Mouse (Mus musculus) G1E-ER4 (cell line): ENCODE results near the gene Slc5a7. TPM values are rescaled to one million over a fixed set of nuclear protein-coding genes. Genes with fewer than 3 reads are reported as not detected.

Experiments
- GATA1 ChIP-seq: IDR thresholded peaks from one replicate; pipeline ENCODE4 v1.8.0; 2012; ENCODE audit warnings: low read length, inconsistent platforms
- polyA plus RNA-seq: library from polyadenylated mRNA; stranded (reverse); fragments of >175 nt; gene quantifications from 2 replicates; pipeline ENCODE4 v1.2.3, GENCODE M21; 2012

The Slc5a7 gene
- not detected in 2 replicates for polyA plus RNA-seq

DNA sequence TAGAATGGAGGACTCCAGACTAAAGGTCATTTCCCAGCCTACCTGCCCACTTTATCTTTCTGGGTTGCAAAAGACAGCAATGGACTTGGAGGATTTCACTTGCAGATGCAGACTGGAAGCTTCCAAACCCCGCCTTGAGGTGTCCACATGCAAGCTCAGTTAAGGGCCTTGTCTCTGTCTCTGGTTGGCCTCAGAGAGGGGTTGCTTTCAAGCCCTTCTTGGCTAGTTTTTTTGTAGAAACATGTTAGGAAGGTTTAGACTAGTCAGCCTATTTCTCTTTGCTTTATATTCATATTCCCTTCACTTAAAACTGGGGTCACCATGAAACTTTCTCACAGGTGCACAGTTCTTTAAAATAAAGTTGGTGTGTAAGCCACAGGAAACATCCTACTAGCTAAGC lies at the start of gene Slc5a7:
TSS of gene Slc5a7 (minus strand) at position 101 of the 400 bp plus-strand sequence.
- TF ChIP-seq GATA1, result no peak

DNA sequence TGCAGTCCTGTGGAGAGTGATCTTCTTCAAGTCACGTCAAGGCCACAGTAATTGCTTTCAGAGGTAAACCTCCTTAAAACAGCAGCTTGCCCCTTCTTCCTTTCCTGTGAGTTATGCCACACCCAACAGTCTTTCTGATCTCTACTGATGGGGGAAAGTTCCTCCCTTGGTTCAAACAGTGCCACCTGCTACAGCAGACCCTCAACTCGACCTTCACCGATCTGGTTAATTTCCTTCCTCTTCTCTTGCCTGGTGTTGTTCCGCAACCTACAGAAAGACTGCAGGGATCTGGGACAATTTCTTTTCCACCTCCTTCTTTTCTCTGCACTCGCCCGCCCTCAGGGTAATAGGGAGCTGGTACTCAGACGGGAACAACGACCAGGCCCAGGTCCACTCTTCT lies 48.8 kb upstream of the Slc5a7 start:
- TF ChIP-seq GATA1, result no peak

DNA sequence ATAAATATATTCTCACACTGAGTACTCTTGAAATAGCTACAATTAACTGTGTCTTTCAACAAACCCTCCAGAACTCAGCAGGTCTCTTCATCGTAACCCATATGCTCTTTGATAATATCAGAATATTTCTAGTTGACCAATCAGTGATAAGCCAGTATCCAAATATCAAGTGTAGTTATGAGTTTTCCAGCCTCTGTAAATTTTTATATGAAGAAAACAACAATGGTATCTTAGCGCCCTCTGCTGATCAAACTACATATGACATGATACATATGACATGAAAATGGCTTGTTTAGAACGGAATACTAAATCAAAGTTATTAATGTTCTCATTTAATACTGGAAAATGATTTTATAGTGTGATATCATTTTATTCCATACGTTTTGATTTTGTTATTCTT lies 44.6 kb upstream of the Slc5a7 start:
- no peak for TF ChIP-seq GATA1

DNA sequence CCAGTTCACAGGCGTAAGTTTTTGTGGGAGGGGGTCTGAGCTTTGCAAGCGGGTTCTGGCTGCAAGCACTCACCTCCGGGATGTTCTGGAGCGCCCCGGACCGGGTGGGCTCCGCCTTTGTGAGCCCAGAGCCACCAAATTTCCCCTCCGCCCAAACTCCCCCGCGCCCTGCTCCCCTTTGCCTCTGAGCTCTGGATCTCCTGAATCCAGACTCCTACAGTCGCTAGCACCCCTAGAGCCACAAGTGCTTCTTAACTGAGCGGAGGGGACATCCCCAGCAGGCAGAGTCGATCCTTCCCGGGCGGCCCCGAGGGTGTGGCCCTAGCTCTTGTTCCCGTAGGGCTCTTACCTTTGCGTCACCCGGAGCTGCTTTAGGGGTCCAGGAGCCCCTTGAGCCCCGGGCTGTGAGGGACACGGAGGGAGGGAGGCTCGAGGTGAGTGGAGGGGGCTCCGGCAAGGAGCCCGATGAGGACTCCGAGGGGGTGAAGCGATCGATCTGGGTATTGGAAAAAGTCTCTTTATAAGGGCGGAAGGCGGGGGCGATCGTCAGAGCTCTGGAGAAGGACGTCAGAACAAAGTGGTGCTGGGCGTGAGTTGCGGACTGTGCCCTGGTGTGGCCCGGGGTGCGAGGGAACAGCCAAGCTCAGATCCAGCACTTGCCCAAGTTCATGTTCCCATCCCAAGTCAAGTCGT lies 456 bp downstream of the Slc5a7 start:
- TF ChIP-seq GATA1, result no peak

GRCm38 (mm10) chr17:54250783-54251182 lies 48.1 kb downstream of the Slc5a7 start:
- no peak for TF ChIP-seq GATA1

DNA sequence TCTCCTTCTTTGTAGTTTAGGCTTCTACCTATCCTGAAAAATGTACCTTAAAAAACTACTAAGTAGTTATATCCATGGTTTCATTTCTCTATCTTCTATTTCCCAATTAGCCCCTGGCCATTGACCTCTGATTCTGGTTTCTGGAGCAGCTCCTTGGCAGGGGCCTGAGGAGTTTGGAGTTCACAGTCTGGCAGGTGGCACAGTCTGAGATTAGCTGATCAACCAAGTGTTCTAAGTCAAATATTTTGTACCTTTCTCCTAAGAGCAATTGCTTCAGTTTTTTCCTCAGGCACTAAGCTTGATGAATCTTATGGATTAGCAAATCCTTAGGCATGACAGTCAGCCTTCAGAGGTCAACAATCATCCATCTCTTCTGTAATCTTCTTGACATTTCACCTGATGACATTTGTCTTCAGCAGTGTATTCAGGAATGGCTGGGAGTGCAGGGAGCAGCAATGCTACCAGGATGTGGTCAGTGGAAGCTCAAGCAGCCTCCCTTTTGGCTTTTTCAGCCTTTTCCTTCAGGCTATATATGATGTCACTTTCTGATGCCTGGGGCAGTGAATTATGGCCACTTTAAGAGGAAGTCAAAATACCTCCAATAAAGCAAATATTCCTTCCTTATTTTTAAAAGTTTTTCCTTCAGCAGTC lies 55.1 kb downstream of the Slc5a7 start:
- no peak for TF ChIP-seq GATA1

GRCm38 (mm10) chr17:54239435-54239834 lies 59.4 kb downstream of the Slc5a7 start:
- TF ChIP-seq GATA1, result no peak
